Mouse (Mus musculus) forebrain, embryonic 11.5 days (tissue): Measurements from ENCODE around the gene Rph3al. TPM values are rescaled to one million over a fixed set of nuclear protein-coding genes. Genes with fewer than 3 reads are reported as not detected.

ENCODE experiments used
- ATAC-seq: fragments of 200-750 bp; cut with Nextera tagmentation; replicated peaks from 2 replicates; pipeline ENCODE4 v1.8.0; 2017; ENCODE audit warnings: moderate TSS enrichment; ENCODE audit not compliant: low FRiP score
- DNase-seq: peaks from one replicate; pipeline ENCODE4 v3.0.0-alpha.2; 2017; ENCODE audit warnings: low spot score
- H3K27ac ChIP-seq: fragments of 300-500 bp; sonication (generic); 2 replicates; pipeline ENCODE4 v1.5.1; 2014; ENCODE audit warnings: low read depth, low read length
- H3K27me3 ChIP-seq: fragments of 300-500 bp; sonication (generic); 2 replicates; pipeline ENCODE4 v1.6.1; 2014; ENCODE audit warnings: mild to moderate bottlenecking, low read length, mixed read lengths; ENCODE audit not compliant: control insufficient read depth, insufficient read depth
- H3K36me3 ChIP-seq: fragments of 300-500 bp; sonication (generic); 2 replicates; pipeline ENCODE4 v1.6.1; 2014; ENCODE audit warnings: mild to moderate bottlenecking, low read length, moderate library complexity, mixed read lengths; ENCODE audit not compliant: control insufficient read depth, insufficient read depth
- H3K4me1 ChIP-seq: fragments of 300-500 bp; sonication (generic); replicated peaks from 2 replicates; pipeline ENCODE4 v1.6.1; 2014; ENCODE audit warnings: low read length, mixed read lengths; ENCODE audit not compliant: control insufficient read depth, insufficient read depth
- H3K4me2 ChIP-seq: fragments of 300-500 bp; sonication (generic); 2 replicates; pipeline ENCODE4 v1.6.1; 2014; ENCODE audit warnings: low read depth, mild to moderate bottlenecking, low read length, moderate library complexity, mixed read lengths; ENCODE audit not compliant: severe bottlenecking
- H3K4me3 ChIP-seq: fragments of 300-500 bp; sonication (generic); 2 replicates; pipeline ENCODE4 v1.5.1; 2014; ENCODE audit warnings: low read depth, low read length
- H3K9ac ChIP-seq: fragments of 300-500 bp; sonication (generic); 2 replicates; pipeline ENCODE4 v1.6.1; 2014; ENCODE audit warnings: low read length
- H3K9me3 ChIP-seq: fragments of 300-500 bp; sonication (generic); 2 replicates; pipeline ENCODE4 v1.6.1; 2016; ENCODE audit warnings: low read length, mixed read lengths; ENCODE audit not compliant: control insufficient read depth
- WGBS: fragments of 180-500 bp; shearing (Covaris S2); extraction: QIAGEN DNeasy Blood & Tissue Kit; methylation state at CpG from one replicate; pipeline ENCODE4 v1.1.7; 2014; 5-methylcytosine and 5-hydroxymethylcytosine counted together
- polyA plus RNA-seq: library from polyadenylated mRNA; unstranded; fragments of >200 nt; fragmentation: Nextera tagmentation; extraction: Ambion mirVana; gene quantifications from 2 replicates; pipeline ENCODE4 v1.2.1, GENCODE M21; 2014

The Rph3al gene
- polyA plus RNA-seq, 1 experiment from 2014 or later = 2.5 TPM

DNA sequence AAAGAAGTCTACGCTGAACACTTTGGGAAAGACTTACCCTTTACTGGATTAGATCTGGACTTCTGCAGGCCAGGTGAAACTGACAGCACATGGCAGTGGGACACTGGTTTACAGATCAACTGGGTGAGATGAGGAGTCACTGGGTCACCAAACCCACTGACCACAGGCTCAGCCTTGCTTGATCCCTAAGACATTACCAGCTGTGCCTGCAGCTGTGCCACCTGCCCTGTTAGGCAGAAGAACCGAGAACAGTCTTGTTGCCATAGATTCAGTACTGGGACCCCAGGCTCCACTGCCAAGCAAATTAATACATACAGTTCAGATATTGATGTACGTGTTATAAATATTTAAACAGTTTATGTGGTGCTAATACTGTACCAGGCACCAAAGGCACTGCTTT lies 50.9 kb downstream of the Rph3al start:
- no peak overlapping the region for H3K4me2 ChIP-seq
- DNase-seq (no peak), ATAC-seq (no peak)
- no peaks in the 10 kb centered on the region for H3K27me3 ChIP-seq
- no peak overlapping the region for H3K27ac ChIP-seq
- H3K9ac ChIP-seq = no peak overlapping the region
- no peaks in the 10 kb centered on the region for H3K9me3 ChIP-seq
- WGBS = 86% methylated on average over 3 of the region's 3 CpGs
- H3K4me1 ChIP-seq = no peaks in the 10 kb centered on the region
- no peak overlapping the region for H3K4me3 ChIP-seq
- H3K36me3 ChIP-seq = no peaks in the 10 kb centered on the region

DNA sequence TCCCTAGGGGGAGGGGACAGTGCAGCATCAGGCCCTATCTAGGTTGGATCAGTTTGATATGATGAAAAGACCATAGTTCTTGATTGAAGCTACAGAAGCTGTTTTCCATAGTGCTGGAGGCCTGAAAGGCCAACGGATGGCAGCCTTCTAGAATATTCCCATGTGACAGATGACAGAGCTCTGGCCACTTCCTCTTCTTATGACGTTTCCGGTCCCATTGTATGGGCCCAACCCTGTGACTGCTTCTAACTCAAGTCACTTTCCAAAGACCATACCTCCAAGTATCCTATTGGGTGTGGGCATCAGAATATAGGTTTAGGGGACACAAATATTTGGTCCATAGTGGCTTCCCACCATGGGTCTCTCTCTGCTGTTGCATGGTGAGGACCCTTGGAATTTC lies 57.0 kb downstream of the Rph3al start:
- DNase-seq (no peak), ATAC-seq (no peak)
- Histone ChIP-seq H3K36me3 (no peaks in the 10 kb centered on the region), H3K9me3 (no peaks in the 10 kb centered on the region), H3K4me3 (no peak overlapping the region), H3K4me1 (peaks cover 5% of the 10 kb centered on the region; the same call in 1 of the 2 replicates), H3K27ac (no peak overlapping the region), H3K27me3 (no peaks in the 10 kb centered on the region), H3K4me2 (no peak overlapping the region), H3K9ac (no peak overlapping the region)
- 92% methylated on average over 3 of the region's 3 CpGs for WGBS

DNA sequence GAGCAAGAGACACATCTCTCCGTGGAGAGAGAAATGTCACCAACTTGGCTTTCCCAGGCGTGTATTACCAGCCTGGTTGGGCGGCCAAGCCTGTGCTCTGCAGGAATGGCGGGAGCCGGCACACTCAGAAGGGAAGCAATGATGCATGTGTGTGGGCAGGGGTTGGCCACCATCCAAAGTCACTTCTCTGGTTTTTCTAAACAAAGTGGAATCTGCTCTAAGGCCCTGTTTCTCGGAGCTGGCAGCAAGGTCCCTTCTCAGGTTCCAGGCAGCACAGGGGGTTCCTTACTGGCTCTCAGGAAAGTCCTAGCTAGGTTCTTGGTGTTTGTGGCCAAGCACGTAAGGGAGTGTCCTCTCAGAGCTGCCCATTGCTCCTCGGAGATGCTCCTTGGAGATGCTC lies 58.2 kb downstream of the Rph3al start:
- Histone ChIP-seq H3K4me2 (no peak overlapping the region), H3K4me3 (no peak overlapping the region), H3K9ac (no peak overlapping the region), H3K4me1 (peaks cover 5% of the 10 kb centered on the region; the same call in 1 of the 2 replicates), H3K36me3 (no peaks in the 10 kb centered on the region), H3K27me3 (no peaks in the 10 kb centered on the region), H3K9me3 (no peaks in the 10 kb centered on the region), H3K27ac (no peak overlapping the region)
- DNase-seq (no peak), ATAC-seq (no peak)
- WGBS = 83% methylated on average over 8 of the region's 8 CpGs

DNA sequence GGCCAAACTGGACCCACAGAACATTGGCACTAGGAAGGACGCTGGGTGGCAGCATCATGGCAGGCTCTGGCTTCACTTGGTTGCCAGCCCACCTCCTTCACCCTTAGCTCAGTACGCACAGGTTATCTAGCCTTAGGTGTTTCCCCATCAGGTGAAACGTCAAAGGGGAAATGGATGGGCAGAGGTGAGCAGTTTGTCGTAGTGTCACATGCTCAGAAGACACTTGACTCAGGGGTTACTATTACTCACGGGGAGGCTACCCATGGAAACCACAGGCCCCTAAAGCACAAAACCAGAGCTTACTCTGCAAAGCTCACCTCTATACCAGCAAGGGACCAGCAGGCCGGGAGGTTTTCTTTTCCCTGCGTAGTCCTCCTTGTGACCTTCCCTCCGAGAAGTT lies 59.8 kb downstream of the Rph3al start:
- H3K27ac ChIP-seq = no peak overlapping the region
- H3K9ac ChIP-seq = no peak overlapping the region
- H3K4me1 ChIP-seq = peaks cover 5% of the 10 kb centered on the region; the same call in 1 of the 2 replicates
- no peaks in the 10 kb centered on the region for H3K36me3 ChIP-seq
- no peak overlapping the region for H3K4me3 ChIP-seq
- ATAC-seq = no peak
- no peak for DNase-seq
- H3K9me3 ChIP-seq = no peaks in the 10 kb centered on the region
- H3K4me2 ChIP-seq = no peak overlapping the region
- H3K27me3 ChIP-seq = no peaks in the 10 kb centered on the region
- WGBS = 91% methylated on average over 8 of the region's 8 CpGs

DNA sequence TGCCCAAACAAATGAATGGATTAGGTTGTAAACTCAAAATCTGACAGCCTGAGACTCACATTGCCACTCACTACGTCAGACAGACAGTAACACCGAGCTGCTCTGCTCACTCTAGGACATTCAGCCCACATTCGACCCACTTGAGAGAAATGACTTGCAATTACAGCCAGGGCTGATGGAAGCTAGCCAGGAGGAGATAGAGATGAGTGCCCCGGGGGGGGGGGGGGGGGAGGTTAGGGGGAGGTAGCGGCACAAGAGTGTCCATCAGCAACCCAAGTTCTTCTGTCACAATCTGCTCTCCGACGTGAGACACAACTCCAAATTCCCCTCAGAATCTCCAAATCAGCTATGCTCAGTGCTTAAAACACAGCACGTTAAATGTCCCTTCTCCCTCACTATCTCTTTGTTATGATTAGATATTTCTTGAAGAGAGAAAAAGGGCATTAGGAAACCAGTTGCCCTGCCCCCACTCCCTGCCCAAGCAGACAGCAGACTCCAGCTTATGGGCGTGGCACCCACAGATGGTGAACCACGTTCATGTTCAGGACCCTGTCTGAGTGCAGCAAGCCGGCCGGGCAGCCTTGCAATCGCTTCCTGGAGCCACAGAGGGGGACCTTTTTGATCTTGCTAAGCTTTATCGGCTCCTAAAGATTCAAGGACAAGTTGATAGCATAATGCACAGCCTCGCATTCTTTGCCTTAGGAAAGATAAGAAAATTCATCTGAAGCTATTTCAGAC lies 62.0 kb downstream of the Rph3al start:
- no peak overlapping the region for H3K27ac ChIP-seq

DNA sequence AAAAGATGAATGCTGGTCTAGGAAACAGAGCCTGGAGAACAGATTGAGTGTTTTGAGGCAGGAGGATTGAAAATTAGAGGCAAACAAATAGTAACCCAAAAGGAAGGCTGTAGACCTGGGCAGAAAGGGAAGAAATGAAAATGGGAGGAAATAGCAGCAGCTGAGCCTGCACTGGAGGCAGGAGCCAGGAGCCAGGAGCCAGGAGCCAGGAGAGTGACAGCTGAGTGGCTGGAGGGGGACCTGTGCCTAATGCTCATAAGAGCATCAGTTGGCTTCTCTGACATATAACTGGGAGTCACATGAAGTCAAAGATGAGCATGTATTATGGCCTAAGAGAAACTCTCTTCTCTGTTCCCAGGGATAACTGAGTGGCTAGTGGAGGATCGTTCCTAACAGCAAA lies 66.5 kb downstream of the Rph3al start:
- Histone ChIP-seq H3K9ac (no peak overlapping the region), H3K27me3 (no peaks in the 10 kb centered on the region), H3K4me3 (no peak overlapping the region), H3K36me3 (no peaks in the 10 kb centered on the region), H3K4me1 (peaks cover 12% of the 10 kb centered on the region), H3K4me2 (no peak overlapping the region), H3K27ac (no peak overlapping the region), H3K9me3 (no peaks in the 10 kb centered on the region)
- DNase-seq (no peak), ATAC-seq (no peak)
- 68% methylated on average over 1 of the region's 1 CpGs for WGBS

More for the DNA sequence above, 62.0 kb downstream of the Rph3al start:
- ATAC-seq (no peak), DNase-seq (no peak)
- Histone ChIP-seq H3K27me3 (no peaks in the 10 kb centered on the region), H3K4me1 (peaks cover 5% of the 10 kb centered on the region), H3K9ac (no peak overlapping the region), H3K4me2 (no peak overlapping the region), H3K9me3 (no peaks in the 10 kb centered on the region), H3K4me3 (no peak overlapping the region), H3K36me3 (no peaks in the 10 kb centered on the region)
- 61% methylated on average over 15 of the region's 15 CpGs for WGBS

DNA sequence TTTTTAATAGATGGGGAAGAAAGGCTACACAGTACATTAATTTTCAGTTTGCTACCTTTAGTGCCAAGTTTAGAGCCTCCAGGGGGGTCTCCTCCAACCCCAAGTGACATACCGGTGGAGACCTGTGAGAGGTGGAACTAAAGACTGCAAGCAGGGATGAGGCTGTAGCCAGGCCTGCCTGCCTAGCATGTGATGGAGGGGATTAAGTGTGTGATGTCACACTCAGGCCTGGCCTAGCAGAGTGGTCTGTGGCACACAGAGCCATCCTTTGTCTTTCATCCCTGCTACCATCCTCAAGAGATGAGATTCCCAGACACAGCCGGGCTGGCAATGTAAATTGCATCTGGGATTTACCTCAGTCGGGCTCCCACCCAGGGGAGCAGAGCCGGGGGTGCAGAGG lies 67.3 kb downstream of the Rph3al start:
- H3K9me3 ChIP-seq = no peaks in the 10 kb centered on the region
- H3K4me1 ChIP-seq = peaks cover 7% of the 10 kb centered on the region; the same call in 1 of the 2 replicates
- no peak for DNase-seq
- no peak overlapping the region for H3K4me3 ChIP-seq
- no peak overlapping the region for H3K9ac ChIP-seq
- H3K4me2 ChIP-seq = no peak overlapping the region
- no peak overlapping the region for H3K27ac ChIP-seq
- 28% methylated on average over 4 of the region's 4 CpGs for WGBS
- H3K36me3 ChIP-seq = no peaks in the 10 kb centered on the region
- no peaks in the 10 kb centered on the region for H3K27me3 ChIP-seq
- ATAC-seq = no peak

DNA sequence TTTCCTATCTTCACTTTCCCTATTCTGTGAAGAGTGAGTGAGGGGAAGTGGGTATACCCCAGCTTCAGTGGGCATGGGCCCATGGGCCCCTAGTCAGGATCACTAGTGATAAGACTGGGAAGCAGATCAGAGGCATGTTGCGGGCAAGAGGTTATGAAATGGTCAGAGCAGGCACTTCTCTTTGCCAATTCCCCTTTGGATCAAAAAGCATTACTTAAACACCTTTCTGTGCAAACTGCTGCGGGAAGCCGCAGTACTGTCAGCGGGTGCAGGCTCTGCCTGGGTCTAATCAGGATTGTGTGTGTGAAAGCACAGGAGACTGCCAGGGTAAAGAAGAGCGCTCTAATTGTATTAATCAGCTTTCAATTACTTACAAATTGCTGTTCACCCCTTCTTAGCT lies 67.8 kb downstream of the Rph3al start:
- ATAC-seq = no peak
- WGBS = 49% methylated on average over 5 of the region's 5 CpGs
- no peak overlapping the region for H3K27ac ChIP-seq

DNA sequence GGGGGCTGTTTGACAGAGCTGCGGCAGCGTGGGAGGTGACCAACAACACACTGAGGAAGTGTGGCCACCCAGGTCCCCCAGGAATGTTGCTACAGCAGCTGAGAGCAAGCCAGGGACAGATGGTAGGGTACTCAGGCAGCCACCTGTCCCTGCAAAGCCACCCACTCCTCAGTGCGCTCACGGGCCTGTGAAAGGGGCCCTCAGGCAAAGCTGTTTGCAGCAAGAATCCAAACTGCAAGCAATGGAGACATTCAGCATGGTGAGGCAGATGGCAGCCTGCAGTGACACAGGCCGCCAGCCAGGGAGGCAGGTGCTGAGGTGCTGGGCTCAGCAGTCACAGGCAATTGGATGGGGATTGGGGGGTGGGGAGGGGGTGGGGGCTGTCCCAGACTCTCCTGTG lies 68.3 kb downstream of the Rph3al start:
- Histone ChIP-seq H3K9me3 (no peaks in the 10 kb centered on the region), H3K27me3 (no peaks in the 10 kb centered on the region), H3K27ac (no peak overlapping the region), H3K4me1 (peaks cover 7% of the 10 kb centered on the region), H3K4me3 (no peak overlapping the region), H3K36me3 (no peaks in the 10 kb centered on the region), H3K9ac (no peak overlapping the region), H3K4me2 (no peak overlapping the region)
- ATAC-seq (no peak), DNase-seq (no peak)
- WGBS = 64% methylated on average over 5 of the region's 5 CpGs

More for the DNA sequence above, 67.8 kb downstream of the Rph3al start:
- Histone ChIP-seq H3K9me3 (no peaks in the 10 kb centered on the region), H3K36me3 (no peaks in the 10 kb centered on the region), H3K9ac (no peak overlapping the region; the same call in 1 of the 2 replicates), H3K4me2 (no peak overlapping the region), H3K4me1 (peaks cover 7% of the 10 kb centered on the region), H3K4me3 (no peak overlapping the region), H3K27me3 (no peaks in the 10 kb centered on the region)
- DNase-seq = no peak
